Mouse (Mus musculus) liver, embryonic 12.5 days (tissue): ENCODE data around the gene Mthfr. TPM values are rescaled to one million over a fixed set of nuclear protein-coding genes. Genes with fewer than 3 reads are reported as not detected.
A peak's percentile ranks its signal among the peaks of the same experiment; 100 is the strongest.

Experiments used
- ATAC-seq: fragments of 200-750 bp; cut with Nextera tagmentation; 2 replicates; pipeline ENCODE4 v1.8.0; 2017; ENCODE audit warnings: moderate number of reproducible peaks, mild to moderate bottlenecking, moderate library complexity
- H3K27ac ChIP-seq: fragments of 300-500 bp; sonication (generic); 2 replicates; pipeline ENCODE4 v1.5.1; 2016; ENCODE audit warnings: mild to moderate bottlenecking
- H3K27me3 ChIP-seq: fragments of 300-500 bp; sonication (generic); replicated peaks from 2 replicates; pipeline ENCODE4 v1.6.1; 2016; ENCODE audit warnings: mild to moderate bottlenecking, moderate library complexity
- H3K36me3 ChIP-seq: fragments of 300-500 bp; sonication (generic); 2 replicates; pipeline ENCODE4 v1.6.1; 2016; ENCODE audit warnings: mild to moderate bottlenecking, moderate library complexity
- H3K4me1 ChIP-seq: fragments of 300-500 bp; sonication (generic); 2 replicates; pipeline ENCODE4 v1.6.1; 2016
- H3K4me2 ChIP-seq: fragments of 300-500 bp; sonication (generic); 2 replicates; pipeline ENCODE4 v1.6.1; 2016; ENCODE audit warnings: mild to moderate bottlenecking, moderate library complexity
- H3K4me3 ChIP-seq: fragments of 300-500 bp; sonication (generic); 2 replicates; pipeline ENCODE4 v1.5.1; 2016; ENCODE audit warnings: mild to moderate bottlenecking, moderate library complexity
- H3K9ac ChIP-seq: fragments of 300-500 bp; sonication (generic); 2 replicates; pipeline ENCODE4 v1.6.1; 2016; ENCODE audit warnings: mild to moderate bottlenecking, moderate library complexity
- H3K9me3 ChIP-seq: fragments of 300-500 bp; sonication (generic); replicated peaks from 2 replicates; pipeline ENCODE4 v1.6.1; 2016; ENCODE audit warnings: mild to moderate bottlenecking, moderate library complexity
- WGBS: fragments of 180-500 bp; shearing (Covaris S2); methylation state at CpG from one replicate; pipeline ENCODE4 v1.1.7; 2016; ENCODE audit not compliant: insufficient replicate concordance; 5-methylcytosine and 5-hydroxymethylcytosine counted together
- polyA plus RNA-seq: library from polyadenylated mRNA; unstranded; fragments of >200 nt; fragmentation: Nextera tagmentation; extraction: Ambion mirVana; gene quantifications from 2 replicates; pipeline ENCODE4 v1.2.1, GENCODE M21; 2016

Gene Mthfr
- polyA plus RNA-seq, 1 experiment from 2014 or later: 14.0 TPM

- Histone ChIP-seq H3K9me3 (no peaks in the 10 kb centered on the region), H3K4me1 (peaks cover 7% of the 10 kb centered on the region; the same call in 1 of the 2 replicates), H3K4me2 (peak overlapping the region; percentile 56), H3K4me3 (peak overlapping the region; percentile 25; the same call in 1 of the 2 replicates), H3K9ac (no peak overlapping the region), H3K27me3 (peaks cover 12% of the 10 kb centered on the region), H3K27ac (no peak overlapping the region), H3K36me3 (no peaks in the 10 kb centered on the region)
- peak; percentile 56 for ATAC-seq
- 18% methylated on average over 29 of the region's 29 CpGs for WGBS
Observed at GRCm38 (mm10) chr4:148101801-148102527, 63.1 kb downstream of the Mthfr start.

- Histone ChIP-seq H3K4me3 (no peak overlapping the region), H3K9ac (no peak overlapping the region), H3K4me1 (peaks cover 7% of the 10 kb centered on the region; the same call in 1 of the 2 replicates), H3K36me3 (no peaks in the 10 kb centered on the region), H3K27me3 (peaks cover 27% of the 10 kb centered on the region), H3K27ac (no peak overlapping the region), H3K9me3 (no peaks in the 10 kb centered on the region), H3K4me2 (no peak overlapping the region)
- WGBS: 73% methylated on average over 3 of the region's 3 CpGs
- ATAC-seq: no peak
Observed at GRCm38 (mm10) chr4:148104146-148104545, 65.3 kb downstream of the Mthfr start.

GRCm38 (mm10) chr4:148107621-148108291, 68.9 kb downstream of the Mthfr start:
- Histone ChIP-seq H3K9me3 (no peaks in the 10 kb centered on the region), H3K27me3 (peaks cover 18% of the 10 kb centered on the region), H3K4me2 (no peak overlapping the region), H3K27ac (no peak overlapping the region), H3K36me3 (no peaks in the 10 kb centered on the region), H3K4me1 (peaks cover 5% of the 10 kb centered on the region; the same call in 1 of the 2 replicates), H3K4me3 (no peak overlapping the region), H3K9ac (no peak overlapping the region)
- peak; percentile 17; the same call in 1 of the 2 replicates for ATAC-seq
- WGBS: 45% methylated on average over 22 of the region's 22 CpGs

GRCm38 (mm10) chr4:148108565-148109100, 69.8 kb downstream of the Mthfr start:
- Histone ChIP-seq H3K4me1 (peaks cover 5% of the 10 kb centered on the region; the same call in 1 of the 2 replicates), H3K9me3 (no peaks in the 10 kb centered on the region), H3K36me3 (no peaks in the 10 kb centered on the region), H3K4me3 (no peak overlapping the region), H3K9ac (no peak overlapping the region), H3K27me3 (peaks cover 18% of the 10 kb centered on the region), H3K4me2 (no peak overlapping the region), H3K27ac (no peak overlapping the region)
- WGBS: 24% methylated on average over 7 of the region's 7 CpGs
- peak; percentile 29; the same call in 1 of the 2 replicates for ATAC-seq

Other genes starting within 250 kb of the Mthfr start
- gene Zfp984, start 229.3 kb upstream of the Mthfr start, polyA plus RNA-seq: 7.2 and 8.3 TPM in 2 replicates
- 1.4 and 1.5 TPM in 2 replicates for gene Zfp933, start 190.7 kb upstream of the Mthfr start, polyA plus RNA-seq
- gene Miip, start 170.3 kb upstream of the Mthfr start, polyA plus RNA-seq: 34.6 and 36.0 TPM in 2 replicates
- 3.8 and 4.1 TPM in 2 replicates for gene Fv1, start 170.1 kb upstream of the Mthfr start, polyA plus RNA-seq
- gene Mfn2, start 134.4 kb upstream of the Mthfr start, polyA plus RNA-seq: 25.4 and 27.1 TPM in 2 replicates
- 26.4 TPM in 2 replicates for gene Plod1, start 102.3 kb upstream of the Mthfr start, polyA plus RNA-seq
- gene 2510039O18Rik, start 98.2 kb upstream of the Mthfr start, polyA plus RNA-seq: 19.1 and 21.0 TPM in 2 replicates
- gene Nppb, start 53.3 kb upstream of the Mthfr start, polyA plus RNA-seq: not detected in 2 replicates
- 1.3 and 2.0 TPM in 2 replicates for gene Nppa, start 38.4 kb upstream of the Mthfr start, polyA plus RNA-seq
- 2.1 and 2.4 TPM in 2 replicates for gene Clcn6, start 256 bp upstream of the Mthfr start, polyA plus RNA-seq
- 12.3 and 12.5 TPM in 2 replicates for gene Agtrap, start 49.0 kb downstream of the Mthfr start, polyA plus RNA-seq
- 24.2 and 25.5 TPM in 2 replicates for gene Mad2l2, start 91.3 kb downstream of the Mthfr start, polyA plus RNA-seq
- 0.08 TPM in 2 replicates for gene Draxin, start 91.6 kb downstream of the Mthfr start, polyA plus RNA-seq
- gene Fbxo6, start 113.1 kb downstream of the Mthfr start, polyA plus RNA-seq: 20.5 and 28.7 TPM in 2 replicates
- gene Fbxo44, start 121.4 kb downstream of the Mthfr start, polyA plus RNA-seq: 1.6 and 1.7 TPM in 2 replicates
- gene Fbxo2, start 121.5 kb downstream of the Mthfr start, polyA plus RNA-seq: 0.43 and 0.50 TPM in 2 replicates
- gene Disp3, start 248.9 kb downstream of the Mthfr start, polyA plus RNA-seq: 0.07 and 0.11 TPM in 2 replicates